Mouse (Mus musculus) telencephalon, adult 2 months (tissue): ENCODE results near the gene Dnajc28.
"Not testable (repeated sequence)": the region's sequence is repeated elsewhere in the genome, so short reads cannot be mapped to it uniquely, and the experiment has no call there.

Experiments
- DNase-seq: peaks from one replicate; pipeline ENCODE4 v3.0.0-alpha.2; 2011; ENCODE audit warnings: low read depth, low spot score

Gene Dnajc28

GRCm38 (mm10) chr16:91618511-91619501 is at the start of gene Dnajc28:
Gene Dnajc28, minus strand, starts transcription at chr16:91619026.
- peak; percentile 67 for DNase-seq

GRCm38 (mm10) chr16:91663795-91664194 is 45.0 kb upstream of the Dnajc28 start:
- no peak for DNase-seq

DNA sequence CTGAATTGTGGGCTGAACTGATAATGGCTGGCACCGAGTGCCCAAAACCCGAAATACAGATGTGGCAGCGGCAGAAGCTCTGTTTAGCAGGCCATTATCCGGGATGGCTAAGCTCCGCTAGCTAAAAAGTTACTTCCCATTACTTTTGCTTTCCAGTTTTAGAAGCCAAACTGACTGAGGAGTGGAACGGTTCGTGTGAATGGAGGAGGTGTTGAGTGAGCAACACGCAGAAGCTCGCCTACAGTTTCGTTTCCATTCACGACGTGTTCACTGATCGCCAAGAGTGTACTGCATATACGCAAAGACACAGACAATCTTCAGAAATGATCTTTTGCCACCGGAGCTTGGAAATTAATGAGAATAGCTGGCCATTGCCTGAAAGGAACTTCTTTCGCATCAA is 43.5 kb upstream of the Dnajc28 start:
- DNase-seq: peak; percentile 36

DNA sequence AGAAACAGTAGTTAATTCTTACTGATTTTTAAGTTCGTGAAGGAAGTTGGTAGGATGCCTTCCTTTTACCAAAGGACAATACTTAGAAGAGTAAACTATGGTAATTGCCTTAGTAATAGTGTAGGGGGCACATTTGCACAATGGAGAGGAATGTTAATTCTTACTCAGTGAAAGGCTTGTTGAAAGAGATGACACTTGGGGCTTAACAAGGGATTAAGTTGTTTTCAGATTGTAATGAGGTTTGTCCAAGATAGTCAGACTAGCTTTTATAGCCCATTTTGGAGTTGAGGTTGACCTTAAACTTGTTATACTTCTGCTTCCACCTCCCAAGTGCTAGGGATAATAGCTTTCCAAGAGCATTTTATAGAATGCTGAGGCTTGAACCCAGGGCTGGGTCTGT is 42.6 kb upstream of the Dnajc28 start:
- no peak for DNase-seq

DNA sequence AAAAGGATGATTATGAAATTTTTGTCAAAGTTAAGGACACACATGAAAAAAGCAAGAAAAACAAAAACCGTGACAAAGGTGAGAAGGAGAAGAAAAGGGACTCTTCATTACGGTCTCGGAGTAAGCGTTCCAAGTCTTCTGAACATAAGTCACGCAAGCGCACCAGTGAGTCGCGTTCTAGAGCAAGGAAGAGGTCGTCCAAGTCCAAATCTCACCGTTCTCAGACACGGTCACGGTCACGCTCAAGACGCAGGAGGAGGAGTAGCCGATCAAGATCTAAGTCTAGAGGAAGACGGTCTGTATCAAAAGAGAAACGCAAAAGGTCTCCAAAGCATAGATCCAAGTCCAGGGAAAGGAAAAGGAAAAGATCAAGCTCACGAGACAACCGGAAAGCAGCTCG is 41.0 kb upstream of the Dnajc28 start:
- DNase-seq: no peak

- DNase-seq: no peak
These were observed 39.6 kb upstream of the Dnajc28 start for GRCm38 (mm10) chr16:91658471-91658870.

GRCm38 (mm10) chr16:91657285-91657684 is 38.5 kb upstream of the Dnajc28 start:
- DNase-seq: no peak

- no peak for DNase-seq
These were observed 36.5 kb upstream of the Dnajc28 start for GRCm38 (mm10) chr16:91655285-91655684.

DNA sequence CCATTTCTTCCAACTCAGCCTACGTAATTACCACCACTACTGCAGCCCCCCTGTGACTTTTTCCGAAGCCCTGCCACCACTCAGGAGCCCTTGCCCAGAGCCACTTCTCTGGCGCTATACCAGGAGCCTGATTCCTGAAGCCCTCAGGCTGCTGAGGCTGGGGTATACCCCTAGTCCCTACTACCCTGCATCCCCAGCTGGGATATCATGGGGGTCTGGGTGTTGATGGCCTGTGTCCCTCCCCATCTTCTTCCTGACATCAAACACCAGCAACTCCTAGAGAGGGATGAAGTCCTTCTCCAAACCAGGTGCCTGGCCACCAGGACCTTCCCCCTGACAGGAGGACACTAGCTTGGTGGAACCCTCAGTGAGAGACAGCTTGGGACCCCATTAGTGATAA is 33.4 kb upstream of the Dnajc28 start:
- DNase-seq: no peak

GRCm38 (mm10) chr16:91649781-91650180 is 31.0 kb upstream of the Dnajc28 start:
- DNase-seq: no peak

- DNase-seq: no peak
These were observed 30.4 kb upstream of the Dnajc28 start for GRCm38 (mm10) chr16:91649246-91649645.

GRCm38 (mm10) chr16:91648220-91648550 is 29.4 kb upstream of the Dnajc28 start:
- no peak for DNase-seq

DNA sequence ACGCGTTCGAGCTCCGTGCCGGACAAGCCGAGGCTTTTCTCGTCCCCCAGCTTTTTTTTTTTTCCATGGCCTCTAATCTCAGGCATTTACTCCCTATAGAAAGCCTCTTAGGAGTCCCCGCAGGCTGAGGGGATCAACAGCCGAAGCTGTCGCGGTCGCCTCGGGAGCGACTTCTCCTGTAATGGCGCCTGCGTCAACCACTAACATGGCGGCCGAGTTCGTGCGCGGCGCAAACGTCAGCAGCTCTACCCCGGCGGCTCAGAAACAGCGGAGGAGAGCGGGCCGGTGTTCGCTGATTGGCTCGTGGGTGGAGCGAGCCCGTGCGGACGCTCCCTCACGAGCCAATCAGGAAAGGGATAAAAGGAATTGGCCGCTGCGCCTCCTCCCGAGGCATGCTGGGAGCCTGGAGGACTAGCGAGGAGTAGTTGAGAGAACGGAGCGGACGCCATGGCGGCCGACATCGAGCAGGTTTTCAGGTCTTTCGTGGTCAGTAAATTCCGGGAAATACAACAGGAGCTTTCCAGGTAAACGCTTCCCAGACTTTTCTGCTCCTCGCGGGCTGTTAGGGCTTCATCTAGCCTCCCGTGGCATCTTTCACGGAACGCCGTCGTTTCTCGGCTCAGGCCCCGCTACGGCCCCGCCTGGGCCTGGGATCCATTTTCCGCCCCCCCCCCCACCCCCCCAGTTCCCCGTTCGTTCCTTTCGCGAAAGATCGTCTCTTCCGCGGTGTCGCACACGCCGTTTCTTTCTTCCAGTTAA is 28.8 kb upstream of the Dnajc28 start, which contains the start of gene Son:
Son (plus strand) TSS at position 46 of the 759 bp plus-strand sequence.
- DNase-seq: peak; percentile 98

DNA sequence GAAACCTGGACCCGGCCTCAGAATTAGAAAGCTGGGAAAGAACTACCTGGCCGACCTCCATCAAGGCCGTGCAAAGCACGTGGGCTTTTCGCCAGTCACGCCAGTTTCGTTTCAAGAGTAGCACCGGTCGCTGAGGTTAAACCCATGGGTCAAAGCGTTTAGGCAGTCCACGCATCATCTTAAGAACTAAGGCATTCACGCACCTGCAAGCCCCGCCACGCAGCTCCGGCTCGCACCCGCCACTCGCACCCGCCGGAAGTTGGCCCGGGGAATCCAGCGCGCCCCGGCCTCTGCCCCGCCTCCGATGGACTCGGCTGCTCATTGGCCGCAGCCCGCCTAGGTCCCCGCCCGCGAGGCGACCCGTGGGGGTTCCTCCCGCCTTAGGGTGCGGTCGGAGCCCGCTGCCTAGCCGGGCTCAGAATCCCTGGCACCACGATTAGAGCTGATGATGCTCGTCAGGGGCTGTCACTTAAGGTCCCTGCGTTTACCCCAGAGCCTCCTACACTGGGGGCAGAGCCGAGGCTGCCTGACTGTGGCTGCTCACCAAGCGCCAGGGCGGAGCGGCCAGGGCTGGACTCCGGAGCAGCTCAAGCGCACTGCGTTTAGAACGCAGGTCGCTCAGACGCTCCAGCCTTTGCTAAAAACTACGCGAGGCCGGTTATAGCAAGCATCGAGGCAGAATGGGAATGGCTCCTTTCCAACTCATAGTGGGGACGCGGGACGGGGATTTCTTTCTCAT is 28.0 kb upstream of the Dnajc28 start, which contains the start of gene Gart:
Gart (minus strand) TSS at position 272 of the 739 bp plus-strand sequence.
- DNase-seq: peak; percentile 79

DNA sequence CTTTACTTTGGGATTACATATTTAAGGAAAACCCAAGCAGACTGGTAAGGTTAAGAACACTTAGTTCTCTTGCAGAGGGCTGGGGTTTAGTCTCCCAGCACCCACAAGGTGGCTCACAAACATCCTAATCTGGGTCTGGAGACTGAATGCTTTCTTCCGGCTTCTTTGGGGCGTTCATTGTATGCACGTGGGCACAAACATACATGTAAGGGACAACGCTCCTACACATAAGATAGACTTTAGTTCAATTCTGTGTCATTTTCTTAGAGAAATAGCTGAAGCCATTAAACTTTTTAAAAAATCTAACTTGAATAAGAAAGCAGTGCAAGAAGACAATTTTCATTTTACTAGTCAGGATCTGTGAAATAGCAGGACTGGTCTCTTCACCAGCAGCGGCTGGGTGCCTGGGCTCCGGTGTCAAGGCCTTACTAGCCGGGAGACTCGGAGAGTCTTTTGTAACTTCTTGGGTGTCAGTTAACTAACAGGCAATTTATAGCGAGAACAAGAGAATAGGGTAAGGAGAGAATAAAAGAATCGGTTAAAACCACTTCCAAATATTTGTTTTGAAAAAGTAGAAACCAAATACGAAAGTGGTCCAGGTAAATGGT is 27.3 kb upstream of the Dnajc28 start:
- DNase-seq: no peak

GRCm38 (mm10) chr16:91645420-91645819 is 26.6 kb upstream of the Dnajc28 start:
- DNase-seq: not testable (repeated sequence)

DNA sequence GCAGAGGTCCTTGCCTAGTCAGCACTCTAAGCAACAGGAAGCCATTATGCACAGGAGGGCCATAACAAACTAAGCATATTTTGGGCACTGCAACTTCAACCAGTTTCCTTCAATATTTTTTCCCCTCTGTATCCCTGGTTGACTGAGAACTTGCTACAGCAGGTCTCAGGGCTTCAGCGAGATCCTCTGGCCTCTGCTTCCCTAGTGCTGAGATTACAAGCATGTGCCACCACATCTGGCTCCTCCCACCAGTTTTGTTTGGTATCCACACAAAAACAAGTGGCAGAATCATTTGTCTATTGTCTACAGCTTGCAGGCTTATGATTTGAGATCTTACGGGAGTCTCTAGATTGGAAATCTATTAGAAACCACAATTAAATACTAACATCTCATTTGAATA is 26.1 kb upstream of the Dnajc28 start:
- DNase-seq: no peak

DNA sequence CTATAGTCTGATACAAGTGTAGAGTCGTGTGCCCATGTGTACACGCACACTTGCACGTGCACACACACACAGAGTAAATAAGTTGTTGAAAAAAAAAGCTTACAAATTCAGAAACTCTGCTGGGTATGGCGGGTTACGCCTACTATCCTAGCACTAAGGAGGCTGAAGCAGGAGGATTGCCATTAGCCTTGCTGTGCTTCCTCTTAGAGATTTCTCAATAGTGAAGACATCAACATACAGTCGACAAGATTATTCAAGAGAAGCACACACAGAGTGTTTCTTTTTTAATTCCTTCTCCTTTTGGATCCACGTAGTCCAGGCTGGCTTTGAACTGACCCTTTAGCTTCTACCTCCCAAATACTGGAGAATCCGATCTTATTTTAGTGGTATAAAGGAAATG is 21.3 kb upstream of the Dnajc28 start:
- DNase-seq: no peak

- DNase-seq: peak; percentile 71
These were observed 20.8 kb upstream of the Dnajc28 start for GRCm38 (mm10) chr16:91639636-91640035.

DNA sequence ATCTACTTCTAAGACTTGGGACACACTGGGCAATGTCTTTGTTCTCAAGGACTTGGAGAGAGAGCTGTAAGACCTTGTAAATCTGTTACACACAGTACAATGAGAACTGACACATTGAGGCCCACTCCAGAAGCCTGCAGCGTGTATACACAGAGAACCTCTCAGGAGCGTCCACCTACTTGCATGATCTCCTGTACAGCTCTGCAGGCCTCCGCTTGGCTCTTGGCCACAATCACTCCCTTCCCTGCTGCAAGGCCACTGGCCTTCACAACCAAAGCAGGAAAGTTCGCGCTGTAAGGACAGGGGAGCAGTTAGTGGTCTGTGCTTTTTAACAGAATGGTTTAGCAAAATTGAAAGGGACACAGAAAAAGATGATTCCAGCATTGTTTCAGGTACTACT is 20.3 kb upstream of the Dnajc28 start:
- DNase-seq: no peak

- no peak for DNase-seq
These were observed 14.8 kb upstream of the Dnajc28 start for GRCm38 (mm10) chr16:91633641-91634040.
